In genomic region chr12:86492822-86493221, GRCm38 (mm10) we compare ENCODE assay signal across 11 mouse cellular contexts.
A peak's percentile ranks its signal among the peaks of the same experiment; 100 is the strongest.
DNase-seq lines count a peak whose midpoint lies in the region; ATAC-seq and TF ChIP-seq lines count a peak whose summit lies in the region.
"Had no signal": no experiment of that assay in that cellular context is flagged by ENCODE, and none has a peak within 500 bp of the region (broad histone marks: within the 10 kb centered on the region; RNA-seq: fewer than 3 reads in every experiment).

No protein-coding gene starts in this region.

- no peaks in the 10 kb centered on the region for H3K27me3 ChIP-seq in heart, adult 2 months (ENCODE audit: control insufficient read depth, insufficient read depth, low read length)
- H3K27me3 ChIP-seq: lung, embryonic 15.5 days; Patski; stomach, embryonic 15.5 days had no signal

- no peaks in the 10 kb centered on the region for H3K79me2 ChIP-seq in heart, adult 2 months (replicated peaks; ENCODE audit: control insufficient read depth, insufficient read depth, low read length)

- TF ChIP-seq EP300 in heart, adult 2 months (IDR thresholded peaks at IDR 0.05; ENCODE audit: insufficient read depth, low read depth, low read length): no peak

- no peaks in the 10 kb centered on the region for H3K36me3 ChIP-seq in heart, adult 2 months (ENCODE audit: control insufficient read depth, insufficient read depth, low read length)
- H3K36me3 ChIP-seq: lung, embryonic 15.5 days; stomach, embryonic 15.5 days had no signal

- H3K4me1 ChIP-seq in heart, adult 2 months (ENCODE audit: control insufficient read depth, insufficient read depth, low read length): no peaks in the 10 kb centered on the region; the same call in 1 of the 2 replicates
- H3K4me1 ChIP-seq: lung, embryonic 15.5 days; stomach, embryonic 15.5 days had no signal

- no peak for DNase-seq in heart, adult 2 months
- DNase-seq in heart, adult 11 months: no peak
- peak; percentile 60 for DNase-seq in brain, adult 2 months (ENCODE audit: low read depth, low spot score)
- DNase-seq in gastrocnemius, adult 2 months: peak; percentile 47
- DNase-seq in left cerebral cortex, postnatal 36 days (ENCODE audit: low spot score in 2 of 2): peak; percentile 7 to 18
- no peak for DNase-seq in c-Kit-positive CD71-positive TER-119-positive erythroid progenitor cells, embryonic 14.5 days (ENCODE audit: low spot score)
- DNase-seq in B cell, adult 2 months: no peak

- intact Hi-C loops in heart, adult 2 months (cut with DNase I): loop anchor here (10.0 kb wide), 1 partner anchor 1018 kb away; the partner anchor contains the start of gene Fos
- intact Hi-C loops in gastrocnemius, adult 2 months (cut with DNase I): no loop called here
- intact Hi-C loops in left cerebral cortex, postnatal 36 days (cut with DNase I): no loop called here

- TF ChIP-seq CTCF in heart, adult 2 months (IDR thresholded peaks at IDR 0.05): no peak
- no peak for TF ChIP-seq CTCF in gastrocnemius, adult 2 months (IDR thresholded peaks at IDR 0.05)

- no peak for ATAC-seq in erythroid progenitor cell, adult 5-6 weeks (replicated peaks; ENCODE audit: low FRiP score, poor library complexity, severe bottlenecking)
- ATAC-seq: Patski had no signal

- H3K9ac ChIP-seq in heart, adult 2 months (ENCODE audit: low read depth, low read length): 0 out of 2 replicates have a peak overlapping the region, but pooled peaks have one; percentile 2
- H3K9ac ChIP-seq: lung, embryonic 15.5 days; stomach, embryonic 15.5 days had no signal

- H3K27ac ChIP-seq in heart, adult 2 months: peak overlapping the region; percentile 38
- H3K27ac ChIP-seq in gastrocnemius, adult 2 months: peak overlapping the region; percentile 75
- H3K27ac ChIP-seq: lung, embryonic 15.5 days; stomach, embryonic 15.5 days had no signal

- no peak for TF ChIP-seq POLR2A in heart, adult 2 months (IDR thresholded peaks at IDR 0.05; ENCODE audit: insufficient read depth, low read depth, low read length)

- WGBS in heart, adult 2 months: 16% methylated on average over 9 of the region's 9 CpGs

- H3K4me3 ChIP-seq in heart, adult 2 months: peak overlapping the region; percentile 0; the same call in 1 of the 2 replicates
- H3K4me3 ChIP-seq in gastrocnemius, adult 2 months: peak overlapping the region; percentile 63
- H3K4me3 ChIP-seq: lung, embryonic 15.5 days; stomach, embryonic 15.5 days had no signal

Comparison
In these comparisons a context has a peak if more than half of its experiments do, and no peak if none do; other contexts are left out.
1. DNase-seq: peak in brain, adult 2 months (single experiment), gastrocnemius, adult 2 months (single experiment) and left cerebral cortex, postnatal 36 days (2 of 2); none in heart, adult 2 months (0 of 2), heart, adult 11 months (single experiment), c-Kit-positive CD71-positive TER-119-positive erythroid progenitor cells, embryonic 14.5 days (single experiment) and B cell, adult 2 months (0 of 2).